Mouse (Mus musculus) C2C12 (cell line): Measurements from ENCODE around the gene BC029722. TPM values are rescaled to one million over a fixed set of nuclear protein-coding genes. Genes with fewer than 3 reads are reported as not detected.
"Not testable (repeated sequence)": the region's sequence is repeated elsewhere in the genome, so short reads cannot be mapped to it uniquely, and the experiment has no call there.

Source experiments
- H3K27me3 ChIP-seq: one replicate; pipeline ENCODE4 v1.6.1; 2011; ENCODE audit not compliant: control insufficient read depth, insufficient read depth, insufficient read length
- H3K36me3 ChIP-seq: one replicate; pipeline ENCODE4 v1.6.1; 2011; ENCODE audit not compliant: control insufficient read depth, insufficient read depth
- H3K4me3 ChIP-seq: one replicate; pipeline ENCODE4 v1.5.1; 2011; ENCODE audit warnings: mild to moderate bottlenecking, control low read depth; ENCODE audit not compliant: poor library complexity, insufficient read depth, severe bottlenecking
- H3K79me2 ChIP-seq: one replicate; pipeline ENCODE4 v1.6.1; 2011; ENCODE audit not compliant: control insufficient read depth, insufficient read depth
- H3K79me3 ChIP-seq: one replicate; pipeline ENCODE4 v1.6.1; 2011; ENCODE audit warnings: low read depth, control low read depth
- H3ac ChIP-seq: one replicate; pipeline ENCODE3; 2011; ENCODE audit warnings: low read depth; ENCODE audit not compliant: control insufficient read depth, insufficient read length
- CEBPB ChIP-seq: IDR thresholded peaks from one replicate; pipeline ENCODE4 v1.6.1; 2011; ENCODE audit warnings: low read depth, mild to moderate bottlenecking, control low read depth, moderate library complexity
- CTCF ChIP-seq: IDR thresholded peaks from one replicate; pipeline ENCODE4 v1.5.1; 2011; ENCODE audit not compliant: control insufficient read depth, insufficient read depth, insufficient read length
- FOSL1 ChIP-seq: IDR thresholded peaks from one replicate; pipeline ENCODE4 v1.8.0; 2011; ENCODE audit warnings: mild to moderate bottlenecking, low read length; ENCODE audit not compliant: poor library complexity, insufficient read depth, severe bottlenecking
- MAX ChIP-seq: IDR thresholded peaks from one replicate; pipeline ENCODE4 v1.6.1; 2011; ENCODE audit warnings: mild to moderate bottlenecking, control low read depth
- MYOD1 ChIP-seq: IDR thresholded peaks from one replicate; pipeline ENCODE4 v1.6.1; 2011; ENCODE audit warnings: low read depth; ENCODE audit not compliant: control insufficient read depth, insufficient read length
- MYOG ChIP-seq: IDR thresholded peaks from one replicate; pipeline ENCODE4 v1.6.1; 2011; ENCODE audit not compliant: control insufficient read depth, insufficient read length; ENCODE audit errors: extremely low read depth
- USF1 ChIP-seq: IDR thresholded peaks from one replicate; pipeline ENCODE4 v1.6.1; 2011; ENCODE audit warnings: low read depth, mild to moderate bottlenecking, control low read depth, moderate library complexity
- polyA plus RNA-seq: library from polyadenylated mRNA; unstranded; fragments of >200 nt; fragmentation: generic; extraction: Trizol; gene quantifications from one replicate; pipeline ENCODE4 v1.2.1, GENCODE M21; 2012; ENCODE audit warnings: missing spikeins

Gene BC029722
- polyA plus RNA-seq, 1 experiment, result 32.9 TPM

DNA sequence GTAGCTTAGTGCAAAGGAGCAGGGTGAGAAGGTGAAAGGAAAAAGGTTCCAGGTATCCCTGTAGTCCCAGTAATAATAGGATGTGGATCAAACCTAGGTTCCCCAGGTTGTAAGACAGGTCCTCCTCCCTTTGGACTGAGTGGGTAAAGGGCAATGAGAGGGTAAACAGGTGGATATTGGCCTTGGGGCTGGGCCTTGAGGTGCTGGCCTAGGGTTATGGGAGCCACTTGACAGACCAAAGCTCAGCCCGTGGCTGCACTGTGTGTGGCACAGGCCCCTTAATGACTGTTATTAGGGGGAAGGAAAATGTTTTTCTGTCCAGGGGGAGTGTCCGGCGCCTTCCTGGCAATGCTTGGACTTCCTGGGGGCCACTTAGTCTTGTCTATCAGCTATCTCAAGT, 18.7 kb upstream of the BC029722 start:
- Histone ChIP-seq H3K79me2 (no peaks in the 10 kb centered on the region), H3K4me3 (no peak overlapping the region), H3K27me3 (no peaks in the 10 kb centered on the region), H3K36me3 (no peaks in the 10 kb centered on the region), H3K79me3 (no peaks in the 10 kb centered on the region), H3ac (no peak overlapping the region)
- TF ChIP-seq FOSL1 (no peak), MYOD1 (no peak)

DNA sequence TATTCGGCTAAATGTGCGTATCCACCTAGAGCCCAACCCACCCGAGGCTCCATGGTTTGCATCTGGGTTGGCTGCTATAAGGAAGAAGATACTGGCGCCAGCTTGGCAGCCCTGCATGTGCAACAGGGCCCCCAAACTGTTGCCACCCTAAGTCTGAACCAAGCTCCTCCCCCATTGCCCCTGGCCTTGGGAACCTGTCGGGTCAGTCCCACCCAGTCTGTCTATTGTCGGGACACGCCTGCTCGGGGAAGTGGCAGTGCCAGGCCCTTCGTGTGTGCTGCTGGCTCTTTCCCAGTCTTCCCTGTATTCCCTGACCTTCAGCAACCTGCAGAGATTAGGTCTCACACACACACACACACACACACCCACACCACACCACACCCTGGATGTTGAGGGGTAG, 15.5 kb upstream of the BC029722 start, which contains the start of gene Fam83c:
Fam83c (minus strand) TSS at position 123 of the 400 bp plus-strand sequence.
- Histone ChIP-seq H3K27me3 (no peaks in the 10 kb centered on the region), H3K4me3 (no peak within 1 kb of the TSS), H3ac (no peak within 1 kb of the TSS), H3K79me3 (no peaks in the 10 kb centered on the region), H3K36me3 (no peaks in the 10 kb centered on the region), H3K79me2 (no peaks in the 10 kb centered on the region)
- TF ChIP-seq CEBPB (no peak), FOSL1 (no peak), CTCF (no peak), MYOG (no peak), MAX (no peak), USF1 (no peak), MYOD1 (no peak)

DNA sequence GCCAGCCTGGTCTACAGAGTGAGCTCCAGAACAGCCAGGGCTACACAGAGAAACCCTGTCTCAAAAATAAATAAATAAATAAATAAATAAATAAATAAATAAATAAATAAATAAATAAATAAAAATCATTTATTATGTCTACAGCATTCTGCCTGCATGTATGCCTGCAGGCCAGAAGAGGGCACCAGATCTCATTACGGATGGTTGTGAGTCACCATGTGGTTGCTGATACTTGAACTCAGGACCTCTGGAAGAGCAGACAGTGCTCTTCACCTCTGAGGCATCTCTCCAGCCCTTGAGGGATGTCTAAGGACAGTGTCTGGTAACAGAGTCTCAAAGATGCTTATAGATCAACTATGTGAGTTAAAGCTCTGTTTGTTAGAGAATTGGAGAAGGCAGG, 12.9 kb upstream of the BC029722 start:
- not testable (repeated sequence) for H3K4me3 ChIP-seq, H3K79me2 ChIP-seq, H3K36me3 ChIP-seq, H3K27me3 ChIP-seq, H3K79me3 ChIP-seq, H3ac ChIP-seq

DNA sequence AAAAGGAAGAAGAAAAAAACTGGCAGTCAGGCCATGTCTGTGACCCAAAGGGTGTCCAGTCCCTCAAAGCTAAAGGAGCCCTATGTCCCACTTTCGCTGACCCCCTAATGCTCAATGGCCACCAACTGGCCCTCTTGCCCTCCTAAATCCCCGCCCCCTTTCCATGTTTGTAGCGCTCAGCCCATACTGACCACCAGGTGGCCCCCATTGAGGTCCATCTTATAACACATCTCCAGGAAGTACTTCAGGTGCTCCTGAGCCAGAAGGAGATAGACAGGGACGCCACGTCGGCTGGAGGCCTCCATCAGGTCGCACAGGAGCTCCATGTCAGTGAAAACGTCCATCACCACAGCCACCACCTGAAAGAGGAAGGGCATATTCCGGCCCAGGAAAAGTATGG, 12.1 kb upstream of the BC029722 start:
- TF ChIP-seq USF1, result no peak
- TF ChIP-seq MYOD1, result no peak
- no peak for TF ChIP-seq FOSL1
- TF ChIP-seq CTCF, result no peak
- TF ChIP-seq MAX, result no peak
- TF ChIP-seq CEBPB, result no peak
- no peak for TF ChIP-seq MYOG
- no peak overlapping the region for H3ac ChIP-seq
- H3K27me3 ChIP-seq, result no peaks in the 10 kb centered on the region
- H3K4me3 ChIP-seq, result no peak overlapping the region
- H3K79me3 ChIP-seq, result peaks cover 1% of the 10 kb centered on the region
- peaks cover 3% of the 10 kb centered on the region for H3K79me2 ChIP-seq
- no peaks in the 10 kb centered on the region for H3K36me3 ChIP-seq

DNA sequence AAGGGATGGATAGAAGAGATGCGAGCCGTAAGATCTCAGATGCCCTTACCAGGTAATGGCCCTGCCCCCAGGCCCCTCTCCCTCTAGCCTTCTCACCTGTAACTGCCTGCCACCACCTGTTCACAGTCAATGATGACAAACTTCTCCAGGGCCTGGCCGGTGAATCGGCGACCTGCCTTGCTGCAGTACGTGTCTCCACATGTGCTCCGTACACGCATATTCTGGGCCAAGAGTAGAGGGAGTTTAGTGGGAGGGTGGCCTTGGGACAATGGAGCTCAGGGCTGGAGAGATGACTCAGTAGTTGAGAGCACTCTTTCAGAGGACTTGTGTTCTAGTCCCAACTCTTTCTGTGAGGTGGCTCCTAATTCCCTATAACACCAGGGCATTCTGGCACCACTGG, 11.6 kb upstream of the BC029722 start:
- Histone ChIP-seq H3K4me3 (no peak overlapping the region), H3ac (no peak overlapping the region), H3K79me3 (peaks cover 6% of the 10 kb centered on the region), H3K79me2 (peaks cover 8% of the 10 kb centered on the region), H3K36me3 (no peaks in the 10 kb centered on the region), H3K27me3 (no peaks in the 10 kb centered on the region)
- TF ChIP-seq MYOG (no peak), FOSL1 (no peak), CTCF (no peak), MAX (no peak), CEBPB (no peak), MYOD1 (no peak), USF1 (no peak)

- H3K4me3 ChIP-seq, result peak within 1 kb of the TSS; percentile 99
- H3K27me3 ChIP-seq, result no peaks in the 10 kb centered on the region
- TF ChIP-seq USF1, result peak; percentile 44
- TF ChIP-seq FOSL1, result no peak
- TF ChIP-seq CEBPB, result no peak
- TF ChIP-seq MYOD1, result no peak
- TF ChIP-seq MAX, result no peak
- peaks cover 48% of the 10 kb centered on the region for H3K79me2 ChIP-seq
- peaks cover 36% of the 10 kb centered on the region for H3K79me3 ChIP-seq
- H3ac ChIP-seq, result peak within 1 kb of the TSS; percentile 95
- peaks cover 37% of the 10 kb centered on the region for H3K36me3 ChIP-seq
Observed at GRCm38 (mm10) chr2:155826630-155827424, 7.6 kb upstream of the BC029722 start, which contains the start of gene Eif6. TSS of gene Eif6 (minus strand) at chr2:155826925.
